Mouse (Mus musculus) heart, postnatal 0 days (tissue): ENCODE measurements around the gene Sbk1. TPM values are rescaled to one million over a fixed set of nuclear protein-coding genes. Genes with fewer than 3 reads are reported as not detected.

ENCODE experiments used
- ATAC-seq: fragments of 200-750 bp; cut with Nextera tagmentation; 2 replicates; pipeline ENCODE4 v1.8.0; 2017; ENCODE audit warnings: low read depth, moderate number of reproducible peaks, moderate library complexity; ENCODE audit not compliant: insufficient read depth
- DNase-seq: peaks from one replicate; pipeline ENCODE4 v3.0.0-alpha.2; 2016; ENCODE audit warnings: low spot score
- H3K27ac ChIP-seq: fragments of 300-500 bp; sonication (generic); 2 replicates; pipeline ENCODE4 v1.5.1; 2014; ENCODE audit warnings: low read depth, mild to moderate bottlenecking
- H3K27me3 ChIP-seq: fragments of 300-500 bp; sonication (generic); 2 replicates; pipeline ENCODE4 v1.6.1; 2014; ENCODE audit warnings: low read length, mixed read lengths; ENCODE audit not compliant: control insufficient read depth, insufficient read depth
- H3K36me3 ChIP-seq: fragments of 300-500 bp; sonication (generic); replicated peaks from 2 replicates; pipeline ENCODE4 v1.6.1; 2014; ENCODE audit warnings: low read length, mixed read lengths; ENCODE audit not compliant: control insufficient read depth, insufficient read depth
- H3K4me1 ChIP-seq: fragments of 300-500 bp; sonication (generic); 2 replicates; pipeline ENCODE4 v1.6.1; 2014; ENCODE audit warnings: antibody characterized with exemption; ENCODE audit not compliant: control insufficient read depth, insufficient read depth
- H3K4me2 ChIP-seq: fragments of 300-500 bp; sonication (generic); 2 replicates; pipeline ENCODE4 v1.6.1; 2014; ENCODE audit warnings: low read depth, mild to moderate bottlenecking, low read length, moderate library complexity
- H3K4me3 ChIP-seq: fragments of 300-500 bp; sonication (generic); 2 replicates; pipeline ENCODE4 v1.5.1; 2014; ENCODE audit warnings: low read depth, low read length
- H3K9ac ChIP-seq: fragments of 300-500 bp; sonication (generic); replicated peaks from 2 replicates; pipeline ENCODE4 v1.6.1; 2014; ENCODE audit warnings: low read depth, low read length, mixed read lengths
- H3K9me3 ChIP-seq: fragments of 300-500 bp; sonication (generic); replicated peaks from 2 replicates; pipeline ENCODE4 v1.6.1; 2016; ENCODE audit warnings: low read length; ENCODE audit not compliant: control insufficient read depth
- CTCF ChIP-seq: IDR thresholded peaks from 2 replicates; pipeline ENCODE4 v1.5.1; 2016; ENCODE audit warnings: antibody characterized with exemption, control low read depth, low read depth
- EP300 ChIP-seq: IDR thresholded peaks from 2 replicates; pipeline ENCODE4 v1.6.1; 2016; ENCODE audit warnings: antibody characterized with exemption, low read depth
- WGBS: fragments of 180-500 bp; shearing (Covaris S2); extraction: QIAGEN DNeasy Blood & Tissue Kit; methylation state at CpG from one replicate; pipeline ENCODE4 v1.1.7; 2014; 5-methylcytosine and 5-hydroxymethylcytosine counted together
- polyA plus RNA-seq: library from polyadenylated mRNA; unstranded; fragments of >200 nt; fragmentation: Nextera tagmentation; extraction: Ambion mirVana; gene quantifications from 2 replicates; pipeline ENCODE4 v1.2.1, GENCODE M21; 2015
- total RNA-seq: library from RNA; depleted of rRNA; stranded (reverse); fragments of >200 nt; gene quantifications from 2 replicates; pipeline ENCODE4 v1.2.3, GENCODE M21; 2014; ENCODE audit warnings: low replicate concordance

Sbk1 gene
- total and polyA plus RNA-seq, 2 experiments from 2014 or later = 17.4 to 42.0 TPM

DNA sequence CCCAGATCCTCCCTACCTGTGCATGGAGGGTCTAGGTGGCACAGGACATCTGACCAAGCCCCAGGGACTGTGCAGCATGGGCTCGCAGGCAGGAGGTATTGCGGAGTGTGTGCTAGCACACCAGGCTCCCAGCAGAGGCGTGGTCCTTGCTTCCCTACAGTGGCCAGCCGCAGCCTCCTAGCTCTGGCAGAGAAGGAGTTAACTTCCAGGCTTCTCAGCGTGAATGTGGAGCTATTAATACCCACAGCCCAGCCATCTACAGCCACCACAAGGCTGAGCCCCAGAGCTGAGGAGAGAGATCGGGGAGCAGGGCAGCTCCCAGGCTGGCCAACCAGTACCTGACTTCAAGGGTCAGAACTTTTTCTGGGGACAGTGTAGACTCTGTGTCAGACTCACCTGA is 24.3 kb upstream of the Sbk1 start:
- H3K27ac ChIP-seq = peak overlapping the region; percentile 68
- ATAC-seq (peak; percentile 82), DNase-seq (peak; percentile 63)
- H3K9me3 ChIP-seq = no peaks in the 10 kb centered on the region
- peak overlapping the region; percentile 55 for H3K4me3 ChIP-seq
- WGBS = 0% methylated on average over 6 of the region's 6 CpGs
- peaks cover 11% of the 10 kb centered on the region for H3K4me1 ChIP-seq
- H3K36me3 ChIP-seq = no peaks in the 10 kb centered on the region
- peak overlapping the region; percentile 65 for H3K4me2 ChIP-seq
- no peaks in the 10 kb centered on the region for H3K27me3 ChIP-seq
- TF ChIP-seq CTCF (no peak; the same call in 1 of the 2 replicates), EP300 (no peak)
- H3K9ac ChIP-seq = peak overlapping the region; percentile 66

- H3K4me1 ChIP-seq = peaks cover 11% of the 10 kb centered on the region
- no peaks in the 10 kb centered on the region for H3K9me3 ChIP-seq
- H3K9ac ChIP-seq = peak overlapping the region; percentile 66
- H3K27ac ChIP-seq = peak overlapping the region; percentile 68
- WGBS = 20% methylated on average over 17 of the region's 17 CpGs
- DNase-seq = no peak
- ATAC-seq = 0 out of 2 replicates have a peak, but pooled peaks have one; percentile 7
- peak overlapping the region; percentile 65 for H3K4me2 ChIP-seq
- no peak for TF ChIP-seq CTCF
- TF ChIP-seq EP300 = no peak
- no peaks in the 10 kb centered on the region for H3K27me3 ChIP-seq
- H3K36me3 ChIP-seq = no peaks in the 10 kb centered on the region
- peak overlapping the region; percentile 55 for H3K4me3 ChIP-seq
Observed at GRCm38 (mm10) chr7:126248641-126249141, 23.7 kb upstream of the Sbk1 start.

DNA sequence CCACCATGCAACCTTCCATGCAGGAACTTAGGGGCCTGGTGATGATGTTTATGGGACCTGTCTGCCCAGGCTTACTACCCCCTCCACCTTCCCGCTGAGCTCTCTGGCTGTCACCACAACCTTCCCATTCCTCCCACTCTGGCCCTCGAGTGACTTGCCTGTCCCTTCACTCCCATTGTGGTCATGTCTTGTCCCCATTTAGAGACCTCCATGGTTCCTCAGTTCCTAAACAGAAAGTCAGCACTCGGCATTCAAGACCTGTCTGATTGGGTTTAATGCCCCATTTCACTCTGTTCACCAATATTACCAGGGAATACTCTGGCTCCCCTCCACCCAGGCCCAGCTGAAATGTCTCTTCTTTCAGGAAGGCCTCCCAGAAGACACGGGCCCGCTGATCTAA is 23.3 kb upstream of the Sbk1 start:
- H3K36me3 ChIP-seq = no peaks in the 10 kb centered on the region
- DNase-seq (no peak), ATAC-seq (no peak)
- no peaks in the 10 kb centered on the region for H3K27me3 ChIP-seq
- H3K27ac ChIP-seq = peak overlapping the region; percentile 68; the same call in 1 of the 2 replicates
- peak overlapping the region; percentile 55 for H3K4me3 ChIP-seq
- peaks cover 11% of the 10 kb centered on the region for H3K4me1 ChIP-seq
- H3K9ac ChIP-seq = peak overlapping the region; percentile 66
- WGBS = 59% methylated on average over 5 of the region's 5 CpGs
- TF ChIP-seq CTCF (no peak), EP300 (no peak)
- peak overlapping the region; percentile 65 for H3K4me2 ChIP-seq
- no peaks in the 10 kb centered on the region for H3K9me3 ChIP-seq

DNA sequence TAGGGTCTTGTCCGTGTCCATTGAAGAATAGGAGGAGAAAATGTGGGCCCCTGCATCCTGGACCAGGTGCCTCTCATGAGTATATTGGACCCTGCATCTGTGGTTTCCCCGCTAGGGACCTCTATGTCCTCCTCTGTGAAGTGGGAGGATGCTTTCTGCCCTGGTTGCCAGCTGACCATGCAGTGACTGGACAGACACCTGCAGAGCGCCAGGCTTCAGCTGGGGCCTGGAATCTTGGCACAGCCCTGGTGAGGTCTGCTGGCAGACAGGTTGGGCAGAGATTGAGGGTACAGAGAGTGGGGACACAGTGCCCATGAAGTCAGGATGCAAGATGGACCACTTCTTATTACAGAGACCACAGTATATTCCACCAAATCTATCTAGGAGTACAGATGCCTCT is 22.4 kb upstream of the Sbk1 start:
- no peak for TF ChIP-seq CTCF
- no peak for TF ChIP-seq EP300
- ATAC-seq (no peak), DNase-seq (no peak)
- Histone ChIP-seq H3K9me3 (no peaks in the 10 kb centered on the region), H3K9ac (0 out of 2 replicates have a peak overlapping the region, but pooled peaks have one; percentile 66), H3K4me3 (peak overlapping the region; percentile 55), H3K4me2 (peak overlapping the region; percentile 65), H3K27me3 (no peaks in the 10 kb centered on the region), H3K4me1 (peaks cover 11% of the 10 kb centered on the region), H3K27ac (0 out of 2 replicates have a peak overlapping the region, but pooled peaks have one; percentile 1), H3K36me3 (no peaks in the 10 kb centered on the region)
- 77% methylated on average over 3 of the region's 3 CpGs for WGBS

DNA sequence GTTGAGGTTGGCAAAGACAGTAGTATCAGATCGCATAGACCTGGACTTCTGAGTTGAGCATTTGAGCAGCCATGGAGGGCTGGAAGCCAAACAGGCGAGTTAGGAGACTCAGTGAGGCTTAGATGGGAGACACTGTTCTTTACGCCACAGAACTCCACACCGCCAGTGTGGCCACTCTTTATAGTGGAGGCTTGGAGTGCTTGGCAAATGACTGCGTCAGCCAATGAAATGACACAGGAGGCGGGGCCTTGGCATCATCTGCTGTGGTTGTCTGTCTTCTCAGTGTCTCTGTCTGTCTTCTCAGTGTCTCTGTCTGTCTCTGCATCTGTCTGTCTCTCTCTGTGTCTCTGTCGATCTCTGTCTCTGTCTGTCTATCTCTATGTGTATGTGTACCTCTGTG is 21.9 kb upstream of the Sbk1 start:
- TF ChIP-seq CTCF (no peak), EP300 (no peak)
- H3K27ac ChIP-seq = no peak overlapping the region
- no peak for ATAC-seq
- peaks cover 11% of the 10 kb centered on the region for H3K4me1 ChIP-seq
- H3K36me3 ChIP-seq = no peaks in the 10 kb centered on the region
- peak overlapping the region; percentile 55 for H3K4me3 ChIP-seq
- no peaks in the 10 kb centered on the region for H3K9me3 ChIP-seq
- peak overlapping the region; percentile 65 for H3K4me2 ChIP-seq
- no peak for DNase-seq
- no peak overlapping the region for H3K9ac ChIP-seq
- WGBS = 70% methylated on average over 7 of the region's 7 CpGs
- no peaks in the 10 kb centered on the region for H3K27me3 ChIP-seq

DNA sequence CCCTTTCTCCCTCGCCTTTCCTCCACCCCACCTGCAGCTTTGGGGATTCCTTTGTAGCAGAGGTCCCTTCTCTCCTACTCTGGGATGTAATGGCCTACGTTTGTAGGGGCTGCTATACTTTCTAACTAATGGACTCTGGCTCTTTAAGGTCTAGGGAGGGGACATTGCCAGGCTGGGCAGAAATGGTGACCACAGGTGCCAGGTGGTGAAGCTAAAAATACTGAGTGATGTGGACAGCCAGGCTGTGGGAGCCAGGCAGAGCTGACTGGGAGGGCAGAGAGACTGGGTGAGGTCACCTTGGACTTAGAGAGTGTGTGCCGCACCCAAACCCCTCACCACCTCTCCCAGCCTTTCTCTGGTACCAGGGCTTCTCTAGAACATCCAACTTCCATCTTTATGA is 20.7 kb upstream of the Sbk1 start:
- WGBS = 45% methylated on average over 3 of the region's 3 CpGs
- Histone ChIP-seq H3K36me3 (no peaks in the 10 kb centered on the region), H3K9ac (0 out of 2 replicates have a peak overlapping the region, but pooled peaks have one; percentile 4)

More for the DNA sequence above, 20.7 kb upstream of the Sbk1 start:
- peak; percentile 75 for ATAC-seq
- Histone ChIP-seq H3K4me1 (peaks cover 11% of the 10 kb centered on the region), H3K27me3 (no peaks in the 10 kb centered on the region), H3K4me2 (peak overlapping the region; percentile 65), H3K9me3 (no peaks in the 10 kb centered on the region), H3K27ac (peak overlapping the region; percentile 72), H3K4me3 (peak overlapping the region; percentile 55; the same call in 1 of the 2 replicates)
- TF ChIP-seq EP300 = no peak
- TF ChIP-seq CTCF = no peak
- DNase-seq = peak; percentile 75
